ENCODE assay signal across 32 mouse cellular contexts in the genomic region with DNA sequence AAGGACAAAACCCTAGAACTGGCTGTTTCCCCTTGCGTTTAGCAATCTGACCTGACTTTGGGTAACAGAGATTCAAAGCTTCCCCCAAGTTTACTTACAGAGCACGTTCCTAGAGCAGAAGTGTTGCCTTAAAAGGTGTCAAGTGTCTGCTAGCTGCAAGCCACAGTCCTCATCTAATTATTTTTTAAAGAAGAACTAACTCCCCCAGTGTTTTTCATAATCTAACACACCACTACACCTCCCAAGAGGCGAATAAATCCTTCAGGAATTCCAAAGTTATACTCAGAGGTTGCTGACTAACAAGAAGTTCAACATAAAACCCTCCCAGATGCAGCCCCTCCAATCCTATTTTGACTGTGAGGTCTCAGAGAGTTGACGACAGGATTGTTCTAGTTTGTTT. TPM values are rescaled to one million over a fixed set of nuclear protein-coding genes. Genes with fewer than 3 reads are reported as not detected.
DNase-seq lines count a peak whose midpoint lies in the region; ATAC-seq and TF ChIP-seq lines count a peak whose summit lies in the region.
"Had no signal": no experiment of that assay in that cellular context is flagged by ENCODE, and none has a peak within 500 bp of the region (broad histone marks: within the 10 kb centered on the region; RNA-seq: fewer than 3 reads in every experiment).

No protein-coding gene starts in this region.

- H3K9ac ChIP-seq in kidney, postnatal 0 days (ENCODE audit: low read depth, low read length): no peak overlapping the region
- H3K9ac ChIP-seq in limb, embryonic 12.5 days (replicated peaks): no peak overlapping the region
- H3K9ac ChIP-seq: embryonic facial prominence, embryonic 15.5 days; forebrain, embryonic 13.5 days; heart, embryonic 13.5 days; hindbrain, embryonic 14.5 days; liver, embryonic 14.5 days; neural tube, embryonic 12.5 days had no signal

- H3K27me3 ChIP-seq in kidney, postnatal 0 days (ENCODE audit: insufficient read depth, low read length): no peaks in the 10 kb centered on the region
- no peaks in the 10 kb centered on the region for H3K27me3 ChIP-seq in limb, embryonic 12.5 days
- H3K27me3 ChIP-seq: embryonic facial prominence, embryonic 15.5 days; forebrain, embryonic 13.5 days; heart, embryonic 13.5 days; neural tube, embryonic 12.5 days; Patski had no signal

- H3K4me2 ChIP-seq in kidney, postnatal 0 days (ENCODE audit: low read length): no peak overlapping the region
- H3K4me2 ChIP-seq in limb, embryonic 12.5 days: no peak overlapping the region
- H3K4me2 ChIP-seq: embryonic facial prominence, embryonic 15.5 days; forebrain, embryonic 13.5 days; heart, embryonic 13.5 days; hindbrain, embryonic 14.5 days; neural tube, embryonic 12.5 days had no signal

- H3K27ac ChIP-seq in kidney, postnatal 0 days: peak overlapping the region; percentile 25; the same call in 1 of the 2 replicates
- H3K27ac ChIP-seq in limb, embryonic 12.5 days: peak overlapping the region; percentile 83
- H3K27ac ChIP-seq: embryonic facial prominence, embryonic 10.5 days; embryonic facial prominence, embryonic 15.5 days; forebrain, embryonic 13.5 days; heart, adult 2 months; heart, embryonic 13.5 days; hindbrain, embryonic 14.5 days; left cerebral cortex, adult 2 months; liver, embryonic 14.5 days; midbrain, embryonic 10.5 days; neural tube, embryonic 12.5 days had no signal

- no peaks in the 10 kb centered on the region for H3K9me3 ChIP-seq in kidney, postnatal 0 days (replicated peaks; ENCODE audit: low read length)
- H3K9me3 ChIP-seq in limb, embryonic 12.5 days: no peaks in the 10 kb centered on the region
- H3K9me3 ChIP-seq: embryonic facial prominence, embryonic 10.5 days; embryonic facial prominence, embryonic 15.5 days; forebrain, embryonic 13.5 days; G1E; heart, embryonic 13.5 days; midbrain, embryonic 10.5 days; neural tube, embryonic 12.5 days had no signal

- H3K4me3 ChIP-seq in kidney, postnatal 0 days (replicated peaks; ENCODE audit: low read depth, low read length): no peak overlapping the region
- no peak overlapping the region for H3K4me3 ChIP-seq in limb, embryonic 12.5 days (replicated peaks)
- H3K4me3 ChIP-seq: embryonic facial prominence, embryonic 10.5 days; embryonic facial prominence, embryonic 15.5 days; forebrain, embryonic 13.5 days; heart, adult 2 months; heart, embryonic 13.5 days; left cerebral cortex, adult 2 months; midbrain, embryonic 10.5 days; myocyte; neural tube, embryonic 12.5 days had no signal

- ATAC-seq in kidney, postnatal 0 days (replicated peaks; ENCODE audit: low FRiP score, low read depth): no peak
- ATAC-seq in limb, embryonic 12.5 days (ENCODE audit: insufficient number of reproducible peaks, insufficient read depth, low FRiP score, low TSS enrichment, low read depth): peak; percentile 53; the same call in 1 of the 2 replicates
- ATAC-seq: forebrain, embryonic 13.5 days; intestine, postnatal 0 days; Patski had no signal

- DNase-seq in kidney, postnatal 0 days (ENCODE audit: low spot score): peak; percentile 81
- DNase-seq in kidney, postnatal 14 days: no peak
- DNase-seq in 3T3-L1 (ENCODE audit: low read depth, low spot score): peak; percentile 88
- DNase-seq in NIH3T3 (ENCODE audit: low read depth): peak; percentile 92
- DNase-seq in adrenal gland, postnatal 25 days: no peak
- DNase-seq in gastrocnemius, adult 8-10 months (ENCODE audit: low spot score in 2 of 2): no peak
- DNase-seq in layer of hippocampus, adult 9-10 months (ENCODE audit: low spot score): no peak
- DNase-seq: adrenal gland, postnatal 36 days; cerebellum, adult 2 months; cerebellum, postnatal 14 days; gastrocnemius, postnatal 36 days; heart, adult 2 months; heart, postnatal 10 days; kidney, adult 9 months; lung, adult 2 months; thymus, postnatal 14 days had no signal

- peaks cover 14% of the 10 kb centered on the region for H3K4me1 ChIP-seq in kidney, postnatal 0 days (replicated peaks; ENCODE audit: insufficient read depth, low read length)
- H3K4me1 ChIP-seq in limb, embryonic 12.5 days (replicated peaks): peaks cover 50% of the 10 kb centered on the region
- H3K4me1 ChIP-seq: forebrain, embryonic 13.5 days; neural tube, embryonic 12.5 days had no signal

- 34% methylated on average over 4 of the region's 4 CpGs for WGBS in kidney, postnatal 0 days
- WGBS in limb, embryonic 12.5 days: 22% methylated on average over 4 of the region's 4 CpGs

- H3K36me3 ChIP-seq in kidney, postnatal 0 days (ENCODE audit: insufficient read depth, low read length): no peaks in the 10 kb centered on the region
- no peaks in the 10 kb centered on the region for H3K36me3 ChIP-seq in limb, embryonic 12.5 days
- H3K36me3 ChIP-seq: embryonic facial prominence, embryonic 15.5 days; G1E had no signal

- TF ChIP-seq CTCF in kidney, postnatal 0 days (IDR thresholded peaks at IDR 0.05; ENCODE audit: low read depth): no peak

RNA-seq across cellular contexts. Expression of a gene that starts 21.9 kb away (rescaled TPM):
- polyA plus RNA-seq in kidney, postnatal 0 days (2015; fragmentation: Nextera tagmentation; extraction: Ambion mirVana): 3.0 and 3.2 TPM in 2 replicates
- 5.3 and 7.8 TPM in 2 replicates for polyA plus RNA-seq in limb, embryonic 12.5 days (2016; fragmentation: Nextera tagmentation; extraction: Ambion mirVana)
- 4.8 and 5.6 TPM in 2 replicates for total RNA-seq in adrenal gland, postnatal 25 days (2021)
- total RNA-seq in gastrocnemius, adult 8-10 months (2022): 1 to 10 TPM; 1.3 to 4.1 (median 2.4) TPM

RNA-seq across cellular contexts. Expression of a gene that starts 57.5 kb away (rescaled TPM):
- 14.1 and 17.0 TPM in 2 replicates for polyA plus RNA-seq in kidney, postnatal 0 days (2015; fragmentation: Nextera tagmentation; extraction: Ambion mirVana)
- 20.3 and 21.6 TPM in 2 replicates for polyA plus RNA-seq in limb, embryonic 12.5 days (2016; fragmentation: Nextera tagmentation; extraction: Ambion mirVana)
- not detected in 2 replicates for total RNA-seq in adrenal gland, postnatal 25 days (2021)
- total RNA-seq in gastrocnemius, adult 8-10 months (2022): under 1 TPM in 2 of 4 experiments, not detected in 2; 0.10 to 0.40 TPM
- total RNA-seq: hematopoietic stem cell, adult 5-6 weeks; megakaryocyte progenitor cell, adult 5-6 weeks had no signal
- polyA plus RNA-seq: G1E, myocyte had no signal

Comparison
In these comparisons a context has a peak if more than half of its experiments do, and no peak if none do; other contexts are left out.
1. DNase-seq: peak in kidney, postnatal 0 days (single experiment), 3T3-L1 (single experiment) and NIH3T3 (single experiment); none in kidney, postnatal 14 days (single experiment), adrenal gland, postnatal 25 days (single experiment), gastrocnemius, adult 8-10 months (0 of 2) and layer of hippocampus, adult 9-10 months (single experiment).